Mouse (Mus musculus): ENCODE measurements around the gene Shisa5.

GRCm38 (mm10) chr9:108996411-108996810 is 42.0 kb upstream of the Shisa5 start:
- TF ChIP-seq CTCF (IDR thresholded peaks at IDR 0.05; ENCODE audit: extremely low read depth, insufficient read depth, insufficient read length, insufficient replicate concordance) (no peak), POLR2A (IDR thresholded peaks at IDR 0.05; ENCODE audit: low read depth, low read length) (no peak)
